Mouse (Mus musculus): Measurements from ENCODE around the gene Mrpl52.

Mrpl52 gene

GRCm38 (mm10) chr14:54409980-54410810, 16.5 kb upstream of the Mrpl52 start:
- in situ Hi-C loops (cut with MboI; ENCODE audit: low sequenced_read_pairs), result loop anchor here (25.0 kb wide), 1 partner anchor 173 kb away; no protein-coding TSS in a partner anchor

GRCm38 (mm10) chr14:54412000-54412576, 14.6 kb upstream of the Mrpl52 start:
- in situ Hi-C loops (cut with MboI; ENCODE audit: low sequenced_read_pairs), result loop anchor here (25.0 kb wide), 1 partner anchor 175 kb away; no protein-coding TSS in a partner anchor

GRCm38 (mm10) chr14:54412629-54413170, 14.0 kb upstream of the Mrpl52 start:
- in situ Hi-C loops (cut with MboI; ENCODE audit: low sequenced_read_pairs), result loop anchor here (25.0 kb wide), 1 partner anchor 175 kb away; no protein-coding TSS in a partner anchor

GRCm38 (mm10) chr14:54413877-54414700, 12.6 kb upstream of the Mrpl52 start:
- in situ Hi-C loops (cut with MboI; ENCODE audit: low sequenced_read_pairs), result loop anchor here (25.0 kb wide), 1 partner anchor 177 kb away; no protein-coding TSS in a partner anchor

- in situ Hi-C loops (cut with MboI; ENCODE audit: low sequenced_read_pairs), result loop anchor here (25.0 kb wide), 1 partner anchor 178 kb away; no protein-coding TSS in a partner anchor
Measured at GRCm38 (mm10) chr14:54415241-54416020, 11.3 kb upstream of the Mrpl52 start.

- in situ Hi-C loops (cut with MboI; ENCODE audit: low sequenced_read_pairs), result loop anchor here (25.0 kb wide), 1 partner anchor 179 kb away; no protein-coding TSS in a partner anchor
Measured at GRCm38 (mm10) chr14:54416229-54416775, 10.4 kb upstream of the Mrpl52 start.

GRCm38 (mm10) chr14:54416830-54417229, 9.9 kb upstream of the Mrpl52 start:
- in situ Hi-C loops (cut with MboI; ENCODE audit: low sequenced_read_pairs), result loop anchor here (25.0 kb wide), 1 partner anchor 180 kb away; no protein-coding TSS in a partner anchor

GRCm38 (mm10) chr14:54417623-54418081, 9.1 kb upstream of the Mrpl52 start, which contains the start of gene Slc7a7:
Slc7a7 (minus strand) TSS chr14:54417780.
- in situ Hi-C loops (cut with MboI; ENCODE audit: low sequenced_read_pairs), result loop anchor here (25.0 kb wide), 1 partner anchor 180 kb away; no protein-coding TSS in a partner anchor

GRCm38 (mm10) chr14:54421014-54421413, 5.7 kb upstream of the Mrpl52 start:
- in situ Hi-C loops (cut with MboI; ENCODE audit: low sequenced_read_pairs), result loop anchor here (25.0 kb wide), 1 partner anchor 184 kb away; no protein-coding TSS in a partner anchor

GRCm38 (mm10) chr14:54423406-54423805, 3.3 kb upstream of the Mrpl52 start:
- in situ Hi-C loops (cut with MboI; ENCODE audit: low sequenced_read_pairs), result loop anchor here (25.0 kb wide), 1 partner anchor 186 kb away; no protein-coding TSS in a partner anchor

GRCm38 (mm10) chr14:54424634-54425033, 2.1 kb upstream of the Mrpl52 start:
- in situ Hi-C loops (cut with MboI; ENCODE audit: low sequenced_read_pairs), result loop anchor here (25.0 kb wide), 1 partner anchor 187 kb away; no protein-coding TSS in a partner anchor

- in situ Hi-C loops (cut with MboI; ENCODE audit: low sequenced_read_pairs), result no loop called here
Measured at GRCm38 (mm10) chr14:54425540-54425939, 1.2 kb upstream of the Mrpl52 start.

- in situ Hi-C loops (cut with MboI; ENCODE audit: low sequenced_read_pairs), result no loop called here
Measured at GRCm38 (mm10) chr14:54426003-54426688, 563 bp upstream of the Mrpl52 start.

GRCm38 (mm10) chr14:54427696-54428095, 987 bp downstream of the Mrpl52 start:
- in situ Hi-C loops (cut with MboI; ENCODE audit: low sequenced_read_pairs), result no loop called here

- in situ Hi-C loops (cut with MboI; ENCODE audit: low sequenced_read_pairs), result no loop called here
Measured at GRCm38 (mm10) chr14:54428421-54428820, 1.7 kb downstream of the Mrpl52 start.

- in situ Hi-C loops (cut with MboI; ENCODE audit: low sequenced_read_pairs), result no loop called here
Measured at GRCm38 (mm10) chr14:54429332-54430093, 2.8 kb downstream of the Mrpl52 start.

- in situ Hi-C loops (cut with MboI; ENCODE audit: low sequenced_read_pairs), result no loop called here
Measured at GRCm38 (mm10) chr14:54430406-54431145, 3.9 kb downstream of the Mrpl52 start.
